Mouse (Mus musculus): ENCODE results near the gene Dclre1c.

Gene Dclre1c

GRCm38 (mm10) chr2:3475746-3476251 is 51.9 kb downstream of the Dclre1c start:
- no peak for DNase-seq

- DNase-seq, result no peak
Measured at GRCm38 (mm10) chr2:3480239-3480638, 56.3 kb downstream of the Dclre1c start.

- DNase-seq, result no peak
Measured at GRCm38 (mm10) chr2:3489816-3490215, 65.9 kb downstream of the Dclre1c start.

GRCm38 (mm10) chr2:3493833-3494409 is 70.0 kb downstream of the Dclre1c start:
- no peak for DNase-seq

GRCm38 (mm10) chr2:3499543-3499942 is 75.6 kb downstream of the Dclre1c start:
- DNase-seq, result no peak

- DNase-seq, result no peak
Measured at GRCm38 (mm10) chr2:3500886-3501285, 77.0 kb downstream of the Dclre1c start.

GRCm38 (mm10) chr2:3512076-3512475 is 88.1 kb downstream of the Dclre1c start:
- DNase-seq, result peak; percentile 21 to 26

GRCm38 (mm10) chr2:3512552-3513454 is 88.9 kb downstream of the Dclre1c start, which contains the start of the genes Gm45902, Hspa14 and Cdnf:
TSS of gene Gm45902 (minus strand) at chr2:3512790.
TSS of gene Hspa14 (minus strand) at chr2:3512814.
TSS of gene Cdnf (plus strand) at chr2:3513030.
- peak; percentile 98 to 99 for DNase-seq

Measured in kidney, adult 8-10 months (tissue).